Mouse (Mus musculus): ENCODE data around the gene Ascc3. TPM values are rescaled to one million over a fixed set of nuclear protein-coding genes. Genes with fewer than 3 reads are reported as not detected.

The Ascc3 gene
- polyA plus RNA-seq, 1 experiment from 2014 or later: 25.9 TPM

DNA sequence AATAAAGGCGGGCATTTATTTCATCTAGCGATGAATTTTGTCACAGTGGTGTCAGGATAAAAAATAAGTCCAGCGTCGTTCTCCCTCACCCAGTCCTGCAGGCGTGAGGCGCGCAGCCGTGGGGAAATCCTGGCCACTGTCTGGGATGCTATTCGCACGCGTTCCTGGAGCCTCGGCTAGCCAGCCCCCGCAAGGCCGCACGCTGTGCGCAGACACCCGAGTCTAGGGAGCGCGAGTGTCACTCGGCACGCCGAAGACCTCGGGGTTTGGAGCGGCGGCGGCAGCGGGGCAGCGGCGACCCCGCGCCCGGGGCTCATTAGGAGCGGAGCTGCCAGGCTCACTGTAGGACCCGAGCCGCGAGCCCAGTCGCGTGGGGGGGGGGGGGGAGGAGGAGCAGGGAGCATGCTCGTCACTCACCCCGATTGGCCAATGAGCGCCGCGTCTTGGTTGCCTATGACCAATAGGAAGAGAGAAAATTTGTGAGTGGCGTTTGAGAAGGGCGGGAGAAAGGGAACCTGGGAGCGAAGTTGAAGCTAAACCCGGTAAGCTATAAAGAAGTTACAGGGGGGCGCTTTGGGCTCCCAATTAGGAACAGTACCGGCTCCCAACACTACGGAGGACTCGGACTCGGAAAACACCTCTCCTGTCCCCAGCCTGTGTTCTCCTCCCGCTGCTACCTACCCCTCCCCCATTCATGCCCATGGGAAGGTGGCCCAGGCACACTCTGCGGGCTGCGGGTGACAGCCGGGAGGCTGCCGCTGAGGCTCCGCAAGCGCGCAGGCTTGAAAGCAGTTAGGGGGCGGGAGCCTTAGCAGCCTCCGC, 301.9 kb downstream of the Ascc3 start, which contains the start of gene Sim1:
Gene Sim1, plus strand, starts transcription at position 585 of the 822 bp plus-strand sequence.
- H3K27ac ChIP-seq (ENCODE audit: low read depth, low read length): no peak within 1 kb of the TSS
- peaks cover 75% of the 10 kb centered on the region for H3K27me3 ChIP-seq (ENCODE audit: control insufficient read depth, insufficient read depth, low read length)
- peak within 1 kb of the TSS; percentile 42 for H3K4me3 ChIP-seq (ENCODE audit: low read depth, low read length)
- peak within 1 kb of the TSS; percentile 20; the same call in 1 of the 2 replicates for H3K9ac ChIP-seq (ENCODE audit: low read length)
- peak; percentile 95 for ATAC-seq (replicated peaks; ENCODE audit: low FRiP score)
- peak within 1 kb of the TSS; percentile 87 for H3K4me2 ChIP-seq (ENCODE audit: low read depth, low read length, severe bottlenecking)
- no peaks in the 10 kb centered on the region for H3K36me3 ChIP-seq (ENCODE audit: control insufficient read depth, insufficient read depth, low read length)
- WGBS: under 1% methylated on average over 59 of the region's 62 CpGs
- peaks cover 20% of the 10 kb centered on the region; the same call in 1 of the 2 replicates for H3K4me1 ChIP-seq (replicated peaks; ENCODE audit: control insufficient read depth, insufficient read depth, low read length)
- H3K9me3 ChIP-seq (ENCODE audit: control insufficient read depth, low read length): no peaks in the 10 kb centered on the region
- DNase-seq (ENCODE audit: low spot score): peak; percentile 95

GRCm38 (mm10) chr10:50895091-50895790, 302.8 kb downstream of the Ascc3 start:
- under 1% methylated on average over 44 of the region's 44 CpGs for WGBS
- Histone ChIP-seq H3K27me3 (ENCODE audit: control insufficient read depth, insufficient read depth, low read length) (peaks cover 69% of the 10 kb centered on the region), H3K4me3 (ENCODE audit: low read depth, low read length) (peak overlapping the region; percentile 42), H3K9me3 (ENCODE audit: control insufficient read depth, low read length) (no peaks in the 10 kb centered on the region), H3K27ac (ENCODE audit: low read depth, low read length) (no peak overlapping the region), H3K36me3 (ENCODE audit: control insufficient read depth, insufficient read depth, low read length) (no peaks in the 10 kb centered on the region), H3K4me1 (replicated peaks; ENCODE audit: control insufficient read depth, insufficient read depth, low read length) (peaks cover 20% of the 10 kb centered on the region; the same call in 1 of the 2 replicates), H3K9ac (ENCODE audit: low read length) (no peak overlapping the region; the same call in 1 of the 2 replicates), H3K4me2 (ENCODE audit: low read depth, low read length, severe bottlenecking) (peak overlapping the region; percentile 87)
- DNase-seq (ENCODE audit: low spot score): peak; percentile 69
- peak; percentile 10 for ATAC-seq (replicated peaks; ENCODE audit: low FRiP score)

DNA sequence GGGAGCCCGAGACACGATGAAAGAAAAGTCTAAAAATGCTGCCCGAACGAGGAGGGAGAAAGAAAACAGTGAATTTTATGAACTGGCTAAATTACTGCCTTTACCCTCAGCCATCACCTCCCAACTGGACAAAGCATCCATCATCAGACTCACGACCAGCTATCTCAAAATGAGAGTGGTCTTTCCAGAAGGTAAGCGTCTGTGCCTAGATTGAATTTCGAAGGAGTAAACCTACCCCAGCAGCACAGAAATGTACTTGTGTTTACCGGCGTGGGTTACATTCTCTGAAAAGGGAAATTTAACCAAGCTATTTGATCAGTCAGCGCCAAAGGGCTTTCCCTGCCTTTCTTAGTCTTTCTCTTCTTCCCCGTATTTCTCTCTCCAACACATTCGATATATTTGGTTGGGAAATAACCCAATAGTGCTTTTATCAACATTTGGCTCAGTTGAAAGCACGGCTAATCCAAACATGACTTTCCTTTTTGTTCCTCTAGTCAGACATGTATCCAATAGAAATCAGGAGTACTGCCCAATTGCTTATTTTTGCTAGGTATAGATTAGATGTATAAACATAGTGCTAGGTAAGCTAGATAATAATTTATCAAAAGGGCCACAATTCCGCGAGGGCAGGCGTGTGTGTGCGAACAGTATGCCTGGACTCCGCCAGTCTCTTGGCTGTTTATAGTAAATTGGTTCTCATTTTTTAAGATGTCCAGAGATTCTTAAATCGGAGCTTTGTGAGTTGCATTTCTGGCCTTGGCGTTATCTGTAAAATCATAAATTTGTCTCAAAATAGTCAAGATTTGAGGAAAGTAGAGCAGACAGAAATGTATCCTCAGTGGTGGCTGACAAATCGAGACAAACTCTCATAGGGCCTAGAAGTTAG, 303.7 kb downstream of the Ascc3 start:
- DNase-seq (ENCODE audit: low spot score) (peak; percentile 52), ATAC-seq (replicated peaks; ENCODE audit: low FRiP score) (no peak)
- no peaks in the 10 kb centered on the region for H3K9me3 ChIP-seq (ENCODE audit: control insufficient read depth, low read length)
- H3K9ac ChIP-seq (ENCODE audit: low read length): no peak overlapping the region
- H3K36me3 ChIP-seq (ENCODE audit: control insufficient read depth, insufficient read depth, low read length): no peaks in the 10 kb centered on the region
- peaks cover 71% of the 10 kb centered on the region for H3K27me3 ChIP-seq (ENCODE audit: control insufficient read depth, insufficient read depth, low read length)
- H3K4me2 ChIP-seq (ENCODE audit: low read depth, low read length, severe bottlenecking): no peak overlapping the region
- 4% methylated on average over 21 of the region's 21 CpGs for WGBS
- H3K27ac ChIP-seq (ENCODE audit: low read depth, low read length): no peak overlapping the region
- peak overlapping the region; percentile 3; the same call in 1 of the 2 replicates for H3K4me3 ChIP-seq (ENCODE audit: low read depth, low read length)
- peaks cover 26% of the 10 kb centered on the region for H3K4me1 ChIP-seq (replicated peaks; ENCODE audit: control insufficient read depth, insufficient read depth, low read length)

- H3K27ac ChIP-seq (ENCODE audit: low read depth, low read length): no peak overlapping the region
- H3K36me3 ChIP-seq (ENCODE audit: control insufficient read depth, insufficient read depth, low read length): no peaks in the 10 kb centered on the region
- no peak overlapping the region for H3K4me3 ChIP-seq (ENCODE audit: low read depth, low read length)
- ATAC-seq (replicated peaks; ENCODE audit: low FRiP score) (no peak), DNase-seq (ENCODE audit: low spot score) (no peak)
- peaks cover 72% of the 10 kb centered on the region for H3K27me3 ChIP-seq (ENCODE audit: control insufficient read depth, insufficient read depth, low read length)
- no peak overlapping the region for H3K9ac ChIP-seq (ENCODE audit: low read length)
- no peaks in the 10 kb centered on the region for H3K9me3 ChIP-seq (ENCODE audit: control insufficient read depth, low read length)
- 9% methylated on average over 3 of the region's 3 CpGs for WGBS
- H3K4me1 ChIP-seq (replicated peaks; ENCODE audit: control insufficient read depth, insufficient read depth, low read length): peaks cover 29% of the 10 kb centered on the region
- no peak overlapping the region for H3K4me2 ChIP-seq (ENCODE audit: low read depth, low read length, severe bottlenecking)
Measured at GRCm38 (mm10) chr10:50896767-50897390, 304.4 kb downstream of the Ascc3 start.

DNA sequence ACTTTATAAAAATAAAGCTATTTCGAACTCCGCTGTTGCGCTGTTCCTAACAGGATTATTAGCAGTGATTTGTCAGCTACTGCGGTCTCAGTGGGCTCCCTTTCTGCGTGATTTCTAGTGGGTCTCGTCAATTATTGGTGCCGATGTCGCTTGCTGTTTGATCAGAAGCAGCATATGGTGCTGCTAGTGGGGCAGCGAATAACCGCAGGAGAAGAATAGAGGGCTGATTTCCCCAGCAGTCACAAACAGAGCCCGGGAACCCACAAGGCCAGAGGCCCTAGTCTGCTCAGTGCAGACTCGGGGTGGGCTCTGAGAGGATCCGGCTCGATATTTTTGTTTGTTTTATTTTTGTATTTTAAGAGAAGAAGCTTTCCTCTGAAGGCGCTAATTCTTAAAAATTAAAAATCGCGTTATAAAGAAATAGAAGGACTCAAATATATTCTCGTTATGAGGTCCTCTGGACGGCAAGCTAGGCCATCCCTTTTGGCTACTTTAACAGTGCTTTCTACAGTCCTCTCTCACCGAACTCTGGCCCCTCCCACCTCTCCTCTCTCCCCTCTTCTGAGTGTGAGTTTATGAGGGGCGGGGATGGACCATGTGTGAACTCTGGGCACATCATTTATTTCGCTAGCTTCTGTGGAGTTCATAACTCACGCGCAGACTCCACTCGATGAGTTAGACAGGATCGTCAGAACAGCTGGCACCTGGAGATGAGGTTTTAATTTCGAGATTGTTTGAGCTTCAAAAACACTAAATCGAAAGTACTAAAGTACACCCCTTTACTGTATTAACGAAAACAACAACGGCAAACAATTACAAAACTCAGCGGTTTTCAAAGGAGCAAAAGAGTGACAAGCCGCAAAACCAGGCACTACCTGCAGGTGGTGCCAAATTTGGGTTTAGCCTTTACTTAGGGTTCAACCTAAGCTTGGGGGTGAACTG, 305.3 kb downstream of the Ascc3 start:
- peak overlapping the region; percentile 9; the same call in 1 of the 2 replicates for H3K4me3 ChIP-seq (ENCODE audit: low read depth, low read length)
- peak overlapping the region; percentile 35 for H3K9ac ChIP-seq (ENCODE audit: low read length)
- H3K27me3 ChIP-seq (ENCODE audit: control insufficient read depth, insufficient read depth, low read length): peaks cover 71% of the 10 kb centered on the region
- 1% methylated on average over 32 of the region's 32 CpGs for WGBS
- H3K27ac ChIP-seq (ENCODE audit: low read depth, low read length): no peak overlapping the region
- ATAC-seq (replicated peaks; ENCODE audit: low FRiP score) (no peak), DNase-seq (ENCODE audit: low spot score) (peak; percentile 60)
- 0 out of 2 replicates have a peak overlapping the region, but pooled peaks have one; percentile 29 for H3K4me2 ChIP-seq (ENCODE audit: low read depth, low read length, severe bottlenecking)
- no peaks in the 10 kb centered on the region for H3K9me3 ChIP-seq (ENCODE audit: control insufficient read depth, low read length)
- peaks cover 27% of the 10 kb centered on the region for H3K4me1 ChIP-seq (replicated peaks; ENCODE audit: control insufficient read depth, insufficient read depth, low read length)
- H3K36me3 ChIP-seq (ENCODE audit: control insufficient read depth, insufficient read depth, low read length): no peaks in the 10 kb centered on the region

GRCm38 (mm10) chr10:50898621-50899020, 306.2 kb downstream of the Ascc3 start:
- Histone ChIP-seq H3K9ac (ENCODE audit: low read length) (no peak overlapping the region), H3K4me3 (ENCODE audit: low read depth, low read length) (no peak overlapping the region), H3K9me3 (ENCODE audit: control insufficient read depth, low read length) (no peaks in the 10 kb centered on the region), H3K4me1 (replicated peaks; ENCODE audit: control insufficient read depth, insufficient read depth, low read length) (peaks cover 27% of the 10 kb centered on the region), H3K27me3 (ENCODE audit: control insufficient read depth, insufficient read depth, low read length) (peaks cover 68% of the 10 kb centered on the region), H3K36me3 (ENCODE audit: control insufficient read depth, insufficient read depth, low read length) (no peaks in the 10 kb centered on the region), H3K4me2 (ENCODE audit: low read depth, low read length, severe bottlenecking) (no peak overlapping the region), H3K27ac (ENCODE audit: low read depth, low read length) (no peak overlapping the region)
- ATAC-seq (replicated peaks; ENCODE audit: low FRiP score) (no peak), DNase-seq (ENCODE audit: low spot score) (no peak)
- 13% methylated on average over 2 of the region's 2 CpGs for WGBS
